Mouse (Mus musculus): Measurements from ENCODE around the gene Prex1.
A peak's percentile ranks its signal among the peaks of the same experiment; 100 is the strongest.

Gene Prex1

GRCm38 (mm10) chr2:166661971-166662370, 51.7 kb downstream of the Prex1 start:
- no peak for DNase-seq (ENCODE audit: low spot score in 2 of 2)

- DNase-seq (ENCODE audit: low spot score in 2 of 2) = no peak
Observed at GRCm38 (mm10) chr2:166661498-166661897, 52.1 kb downstream of the Prex1 start.

GRCm38 (mm10) chr2:166658380-166658779, 55.3 kb downstream of the Prex1 start:
- no peak for DNase-seq (ENCODE audit: low spot score in 2 of 2)

- no peak for DNase-seq (ENCODE audit: low spot score in 2 of 2)
Observed at GRCm38 (mm10) chr2:166657451-166658011, 56.1 kb downstream of the Prex1 start.

- peak; percentile 40 to 45 for DNase-seq (ENCODE audit: low spot score in 2 of 2)
Observed at GRCm38 (mm10) chr2:166656630-166657029, 57.0 kb downstream of the Prex1 start.

- DNase-seq (ENCODE audit: low spot score in 2 of 2) = peak; percentile 82 to 84
Observed at GRCm38 (mm10) chr2:166655727-166656520, 57.7 kb downstream of the Prex1 start.

GRCm38 (mm10) chr2:166655308-166655707, 58.3 kb downstream of the Prex1 start:
- DNase-seq (ENCODE audit: low spot score in 2 of 2) = no peak

- DNase-seq (ENCODE audit: low spot score in 2 of 2) = no peak
Observed at GRCm38 (mm10) chr2:166654875-166655274, 58.8 kb downstream of the Prex1 start.

GRCm38 (mm10) chr2:166653564-166653963, 60.1 kb downstream of the Prex1 start:
- DNase-seq (ENCODE audit: low spot score in 2 of 2) = no peak

- no peak for DNase-seq (ENCODE audit: low spot score in 2 of 2)
Observed at GRCm38 (mm10) chr2:166652672-166653071, 61.0 kb downstream of the Prex1 start.

GRCm38 (mm10) chr2:166651317-166652030, 62.2 kb downstream of the Prex1 start:
- no peak for DNase-seq (ENCODE audit: low spot score in 2 of 2)

GRCm38 (mm10) chr2:166650414-166650813, 63.2 kb downstream of the Prex1 start:
- DNase-seq (ENCODE audit: low spot score in 2 of 2) = peak; percentile 67 to 72

- DNase-seq (ENCODE audit: low spot score in 2 of 2) = no peak
Observed at GRCm38 (mm10) chr2:166647242-166647641, 66.4 kb downstream of the Prex1 start.

GRCm38 (mm10) chr2:166646434-166647088, 67.1 kb downstream of the Prex1 start:
- no peak for DNase-seq (ENCODE audit: low spot score in 2 of 2)

GRCm38 (mm10) chr2:166644816-166645215, 68.8 kb downstream of the Prex1 start:
- DNase-seq (ENCODE audit: low spot score in 2 of 2) = no peak

- no peak for DNase-seq (ENCODE audit: low spot score in 2 of 2)
Observed at GRCm38 (mm10) chr2:166642581-166642987, 71.0 kb downstream of the Prex1 start.

GRCm38 (mm10) chr2:166639750-166640149, 73.9 kb downstream of the Prex1 start:
- no peak for DNase-seq (ENCODE audit: low spot score in 2 of 2)

GRCm38 (mm10) chr2:166638947-166639641, 74.5 kb downstream of the Prex1 start:
- no peak for DNase-seq (ENCODE audit: low spot score in 2 of 2)

- no peak for DNase-seq (ENCODE audit: low spot score in 2 of 2)
Observed at GRCm38 (mm10) chr2:166638079-166638800, 75.4 kb downstream of the Prex1 start.

- no peak for DNase-seq (ENCODE audit: low spot score in 2 of 2)
Observed at GRCm38 (mm10) chr2:166637673-166637990, 76.0 kb downstream of the Prex1 start.

Data from spleen, postnatal 36 days (tissue).